Mouse (Mus musculus) forebrain, embryonic 14.5 days (tissue): ENCODE results near the gene Upk1b. TPM values are rescaled to one million over a fixed set of nuclear protein-coding genes. Genes with fewer than 3 reads are reported as not detected.
A peak's percentile ranks its signal among the peaks of the same experiment; 100 is the strongest.

Experiments
- ATAC-seq: fragments of 200-750 bp; cut with Nextera tagmentation; 2 replicates; pipeline ENCODE4 v1.8.0; 2017; ENCODE audit warnings: mild to moderate bottlenecking, moderate library complexity
- DNase-seq: peaks from one replicate; pipeline ENCODE4 v3.0.0-alpha.2; 2015; ENCODE audit warnings: low spot score
- H3K27ac ChIP-seq: fragments of 300-500 bp; sonication (generic); 2 replicates; pipeline ENCODE4 v1.5.1; 2014; ENCODE audit warnings: low read depth, mild to moderate bottlenecking, control low read depth, low read length, moderate library complexity
- H3K27me3 ChIP-seq: fragments of 300-500 bp; sonication (generic); replicated peaks from 2 replicates; pipeline ENCODE4 v1.6.1; 2014; ENCODE audit warnings: low read length, control low read depth, mixed read lengths; ENCODE audit not compliant: control insufficient read depth, insufficient read depth
- H3K36me3 ChIP-seq: fragments of 300-500 bp; sonication (generic); 2 replicates; pipeline ENCODE4 v1.6.1; 2014; ENCODE audit warnings: low read length, control low read depth; ENCODE audit not compliant: control insufficient read depth, insufficient read depth
- H3K4me1 ChIP-seq: fragments of 300-500 bp; sonication (generic); 2 replicates; pipeline ENCODE4 v1.6.1; 2014; ENCODE audit warnings: antibody characterized with exemption, low read length, control low read depth; ENCODE audit not compliant: control insufficient read depth, insufficient read depth
- H3K4me2 ChIP-seq: fragments of 300-500 bp; sonication (generic); 2 replicates; pipeline ENCODE4 v1.6.1; 2014; ENCODE audit warnings: mild to moderate bottlenecking, control low read depth, low read length
- H3K4me3 ChIP-seq: fragments of 300-500 bp; sonication (generic); 2 replicates; pipeline ENCODE4 v1.5.1; 2014; ENCODE audit warnings: low read depth, low read length, control low read depth
- H3K9ac ChIP-seq: fragments of 300-500 bp; sonication (generic); 2 replicates; pipeline ENCODE4 v1.6.1; 2014; ENCODE audit warnings: mild to moderate bottlenecking, low read length, control low read depth, moderate library complexity
- H3K9me3 ChIP-seq: fragments of 300-500 bp; sonication (generic); replicated peaks from 2 replicates; pipeline ENCODE4 v1.6.1; 2016; ENCODE audit warnings: low read length, control low read depth, mixed read lengths; ENCODE audit not compliant: control insufficient read depth
- WGBS: fragments of 180-500 bp; shearing (Covaris S2); extraction: QIAGEN DNeasy Blood & Tissue Kit; methylation state at CpG from one replicate; pipeline ENCODE4 v1.1.7; 2014; 5-methylcytosine and 5-hydroxymethylcytosine counted together
- polyA plus RNA-seq: library from polyadenylated mRNA; unstranded; fragments of >200 nt; fragmentation: Nextera tagmentation; extraction: Ambion mirVana; gene quantifications from 2 replicates; pipeline ENCODE4 v1.2.1, GENCODE M21; 2014

Gene Upk1b
- polyA plus RNA-seq, 1 experiment from 2014 or later = not detected

DNA sequence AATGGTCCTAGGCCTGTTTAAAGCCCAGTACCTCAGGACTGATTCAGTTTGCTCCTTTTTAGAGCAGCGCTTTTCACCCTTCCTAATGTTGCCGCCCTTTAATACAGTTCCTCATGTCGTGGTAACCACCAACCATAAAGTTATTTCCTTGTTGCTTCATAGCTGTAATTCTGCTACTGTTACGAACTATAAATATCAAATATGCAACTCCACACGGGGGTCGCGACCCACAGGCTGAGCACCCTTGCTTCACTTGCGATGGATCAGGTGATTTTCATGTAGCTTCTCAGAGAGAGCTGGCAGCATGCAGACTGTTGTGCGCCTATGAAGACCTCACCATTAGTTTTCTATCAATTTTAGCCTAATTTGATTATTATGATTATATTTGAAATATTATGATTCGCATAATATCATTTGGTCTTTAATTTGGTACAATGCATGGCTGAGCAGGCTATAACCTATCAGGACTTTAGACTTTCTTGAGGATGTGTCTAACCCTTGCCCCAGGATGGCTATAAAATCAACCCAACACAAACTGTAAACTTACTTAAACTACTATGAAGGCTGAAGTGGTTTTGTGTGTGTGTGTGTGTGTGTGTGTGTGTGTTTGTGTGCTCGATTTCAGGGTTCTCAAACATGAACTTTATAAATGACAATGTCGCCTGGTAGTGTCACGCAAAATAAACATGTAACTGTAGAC lies 58.8 kb downstream of the Upk1b start:
- no peak overlapping the region for H3K27ac ChIP-seq
- 89% methylated on average over 13 of the region's 13 CpGs for WGBS
- DNase-seq = no peak

DNA sequence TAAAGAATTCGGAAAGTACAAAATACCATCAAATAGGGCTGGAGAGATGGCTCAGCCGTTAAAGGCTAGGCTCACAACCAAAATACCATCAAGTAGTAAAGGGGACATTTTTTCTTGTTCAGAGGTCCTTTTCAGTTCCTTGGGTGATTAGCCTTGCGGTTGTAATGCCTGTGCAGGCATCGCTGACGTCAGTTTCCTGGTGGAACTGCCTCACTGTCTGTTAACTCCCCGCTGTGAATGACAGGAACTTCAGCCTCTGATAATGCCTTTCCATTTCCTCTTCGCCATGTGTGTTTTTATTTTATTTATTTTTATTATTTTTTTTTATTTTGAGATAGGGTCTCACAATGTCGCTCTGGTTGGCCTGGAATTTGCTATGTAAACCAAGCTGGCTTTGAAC lies 69.2 kb downstream of the Upk1b start:
- no peak overlapping the region for H3K4me2 ChIP-seq
- H3K36me3 ChIP-seq = no peaks in the 10 kb centered on the region
- H3K9me3 ChIP-seq = no peaks in the 10 kb centered on the region
- H3K27me3 ChIP-seq = no peaks in the 10 kb centered on the region
- DNase-seq = no peak
- ATAC-seq = no peak
- no peak overlapping the region for H3K9ac ChIP-seq
- WGBS = 63% methylated on average over 8 of the region's 8 CpGs
- no peak overlapping the region for H3K4me3 ChIP-seq
- H3K4me1 ChIP-seq = no peaks in the 10 kb centered on the region
- no peak overlapping the region for H3K27ac ChIP-seq

More for the DNA sequence above, 58.8 kb downstream of the Upk1b start:
- Histone ChIP-seq H3K27me3 (no peaks in the 10 kb centered on the region), H3K36me3 (no peaks in the 10 kb centered on the region), H3K4me3 (peak overlapping the region; percentile 75), H3K9me3 (no peaks in the 10 kb centered on the region), H3K9ac (no peak overlapping the region), H3K4me2 (peak overlapping the region; percentile 75), H3K4me1 (no peaks in the 10 kb centered on the region)
- ATAC-seq = no peak

DNA sequence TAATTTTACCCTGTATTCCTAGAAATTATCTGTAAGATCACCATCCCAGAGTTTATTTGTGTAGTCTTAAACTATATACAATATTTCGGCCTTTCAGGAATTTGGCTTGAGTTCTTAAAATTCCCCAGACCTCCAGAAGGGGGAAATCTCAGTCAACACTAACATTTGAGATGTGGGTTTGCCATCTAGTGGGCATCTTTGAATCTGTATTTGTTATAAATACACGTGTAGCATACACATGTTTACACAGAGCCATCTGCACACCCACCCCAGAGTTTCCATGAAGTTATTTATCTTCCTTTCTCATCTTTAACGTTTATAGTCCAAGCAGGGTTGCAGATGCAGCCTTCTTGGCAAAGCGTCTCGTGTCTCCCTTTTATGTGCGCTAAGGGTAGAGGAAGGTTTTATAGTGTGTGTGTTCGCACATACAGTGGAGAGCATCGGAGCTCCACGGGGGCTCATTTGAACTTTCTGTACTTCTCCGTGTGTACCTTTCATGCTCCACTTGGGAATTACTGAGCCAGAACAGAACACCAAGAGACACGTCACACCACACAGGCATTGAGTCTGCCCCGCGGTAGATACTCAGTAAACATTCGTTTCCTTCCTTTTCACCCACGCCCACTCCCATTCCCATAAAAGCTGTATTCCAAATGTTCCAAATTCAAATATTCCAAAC lies 70.4 kb downstream of the Upk1b start:
- peak; percentile 84 for DNase-seq
- Histone ChIP-seq H3K36me3 (no peaks in the 10 kb centered on the region), H3K27ac (no peak overlapping the region), H3K4me2 (no peak overlapping the region), H3K9ac (no peak overlapping the region), H3K9me3 (no peaks in the 10 kb centered on the region), H3K27me3 (no peaks in the 10 kb centered on the region), H3K4me3 (no peak overlapping the region), H3K4me1 (no peaks in the 10 kb centered on the region)
- 66% methylated on average over 15 of the region's 15 CpGs for WGBS
- ATAC-seq = peak; percentile 67

DNA sequence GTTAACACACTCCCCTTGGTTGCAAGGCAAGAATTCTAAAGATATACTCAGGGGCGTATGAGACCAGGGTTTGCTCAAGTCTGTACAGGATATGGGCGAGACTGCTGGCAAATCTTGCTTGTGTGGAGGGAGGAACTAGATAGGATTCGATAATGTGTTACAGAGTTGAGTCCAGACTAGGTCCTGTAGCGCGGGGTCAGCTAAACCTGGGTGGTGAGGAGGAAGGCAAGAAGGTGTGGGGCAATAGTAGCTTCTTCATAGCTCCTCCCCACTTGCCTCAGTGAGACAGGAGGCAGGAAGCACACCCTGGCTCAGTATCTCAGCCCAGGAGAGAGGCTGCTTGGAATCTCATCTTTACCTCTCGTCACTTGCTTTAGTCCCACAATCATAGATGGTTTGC lies 71.0 kb downstream of the Upk1b start:
- H3K36me3 ChIP-seq = no peaks in the 10 kb centered on the region
- no peaks in the 10 kb centered on the region for H3K9me3 ChIP-seq
- H3K27me3 ChIP-seq = no peaks in the 10 kb centered on the region
- no peak overlapping the region for H3K27ac ChIP-seq
- 88% methylated on average over 6 of the region's 6 CpGs for WGBS
- H3K4me3 ChIP-seq = no peak overlapping the region
- no peak overlapping the region for H3K4me2 ChIP-seq
- ATAC-seq (no peak), DNase-seq (no peak)
- no peak overlapping the region for H3K9ac ChIP-seq
- H3K4me1 ChIP-seq = no peaks in the 10 kb centered on the region

DNA sequence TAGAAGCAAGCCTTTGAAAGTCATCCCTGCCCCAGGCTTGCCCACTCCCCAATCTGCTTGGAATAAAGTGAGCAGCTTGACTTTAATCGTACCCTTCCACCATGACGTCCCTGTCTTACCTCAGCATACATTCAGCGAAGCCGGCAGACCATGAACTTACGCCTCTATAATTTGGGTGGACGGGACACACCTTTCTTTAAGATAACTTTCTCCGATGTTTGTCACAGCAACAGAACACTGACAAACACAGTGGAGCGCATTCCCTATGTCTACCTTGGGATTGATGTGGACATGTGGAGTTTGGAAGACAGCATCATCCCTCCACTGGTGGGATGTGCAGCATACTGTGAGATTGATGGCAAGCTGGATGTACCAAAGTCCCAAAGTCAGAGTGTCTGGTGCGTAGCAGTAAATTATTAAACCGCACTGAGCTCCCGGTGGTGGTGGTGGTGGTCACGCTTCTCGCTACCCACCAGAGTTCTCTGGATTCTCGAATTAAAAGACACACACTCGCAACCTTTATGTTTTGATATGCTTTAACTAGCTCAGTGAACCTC lies 71.5 kb downstream of the Upk1b start:
- ATAC-seq = no peak
- WGBS = 92% methylated on average over 15 of the region's 15 CpGs
- H3K9ac ChIP-seq = no peak overlapping the region

DNA sequence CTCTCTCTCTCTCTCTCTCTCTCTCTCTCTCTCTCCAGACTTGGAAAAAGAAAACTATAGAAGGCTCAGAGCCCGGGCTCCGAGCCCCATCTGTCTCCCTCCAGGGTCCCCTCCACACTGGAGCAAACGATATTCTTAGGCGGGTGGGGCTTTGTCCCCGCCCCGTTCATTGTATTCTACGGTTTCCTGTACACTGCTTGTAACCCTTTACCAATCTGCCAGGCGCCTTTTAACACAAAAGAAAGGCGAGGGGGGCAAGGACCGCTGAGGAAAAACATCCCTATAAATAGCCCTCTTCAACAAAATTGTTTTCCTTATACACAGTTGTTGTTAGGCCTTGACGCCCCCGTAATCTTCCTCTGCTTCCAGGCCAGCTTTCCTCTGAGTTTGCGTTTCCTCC lies 75.2 kb downstream of the Upk1b start:
- ATAC-seq (no peak), DNase-seq (no peak)
- no peaks in the 10 kb centered on the region for H3K27me3 ChIP-seq
- no peak overlapping the region for H3K27ac ChIP-seq
- no peaks in the 10 kb centered on the region for H3K36me3 ChIP-seq
- no peak overlapping the region for H3K9ac ChIP-seq
- no peak overlapping the region for H3K4me2 ChIP-seq
- no peaks in the 10 kb centered on the region for H3K9me3 ChIP-seq
- no peaks in the 10 kb centered on the region for H3K4me1 ChIP-seq
- 57% methylated on average over 13 of the region's 13 CpGs for WGBS
- no peak overlapping the region for H3K4me3 ChIP-seq

More for the DNA sequence above, 71.5 kb downstream of the Upk1b start:
- Histone ChIP-seq H3K27me3 (no peaks in the 10 kb centered on the region), H3K36me3 (no peaks in the 10 kb centered on the region), H3K4me1 (no peaks in the 10 kb centered on the region), H3K9me3 (no peaks in the 10 kb centered on the region), H3K27ac (no peak overlapping the region), H3K4me3 (no peak overlapping the region), H3K4me2 (no peak overlapping the region)
- DNase-seq = no peak

DNA sequence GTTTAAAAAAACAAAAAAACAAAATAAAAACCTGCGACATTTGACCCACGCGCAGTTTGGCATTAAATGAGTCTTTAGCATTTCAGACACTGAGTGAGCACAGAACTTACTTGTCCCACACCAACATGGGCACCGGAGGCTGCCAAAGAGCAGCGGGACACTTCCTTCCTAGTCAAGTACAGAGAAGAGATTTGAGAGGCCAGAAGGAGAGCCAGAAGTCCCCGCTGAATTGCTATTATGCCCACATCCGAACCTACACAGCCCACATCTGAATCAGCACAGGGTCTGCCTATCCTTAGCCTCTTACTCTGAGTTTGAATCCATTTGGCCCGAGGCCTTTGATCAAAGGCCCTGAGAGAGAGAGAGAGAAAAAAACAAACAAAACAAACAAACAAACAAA lies 75.9 kb downstream of the Upk1b start:
- no peak overlapping the region for H3K4me3 ChIP-seq
- 86% methylated on average over 8 of the region's 8 CpGs for WGBS
- no peak overlapping the region for H3K27ac ChIP-seq
- no peaks in the 10 kb centered on the region for H3K4me1 ChIP-seq
- no peak for DNase-seq
- no peaks in the 10 kb centered on the region for H3K9me3 ChIP-seq
- ATAC-seq = no peak
- H3K4me2 ChIP-seq = no peak overlapping the region
- H3K36me3 ChIP-seq = no peaks in the 10 kb centered on the region
- no peaks in the 10 kb centered on the region for H3K27me3 ChIP-seq
- H3K9ac ChIP-seq = no peak overlapping the region
